Mouse (Mus musculus): ENCODE measurements around the gene Poll. TPM values are rescaled to one million over a fixed set of nuclear protein-coding genes. Genes with fewer than 3 reads are reported as not detected.

Poll gene
- total and polyA plus RNA-seq, 2 experiments from 2014 or later, result 8.9 to 9.9 TPM

- WGBS, result 69% methylated on average over 1 of the region's 1 CpGs
- no peaks in the 10 kb centered on the region for H3K36me3 ChIP-seq (ENCODE audit: insufficient read depth, low read length)
- H3K4me2 ChIP-seq (ENCODE audit: low read depth, low read length, poor library complexity, severe bottlenecking), result no peak overlapping the region
- no peaks in the 10 kb centered on the region for H3K9me3 ChIP-seq (ENCODE audit: low read length)
- no peak overlapping the region for H3K4me3 ChIP-seq (ENCODE audit: low read depth, low read length)
- no peak overlapping the region for H3K27ac ChIP-seq (ENCODE audit: low read depth, low read length)
- peak; percentile 40 for DNase-seq (ENCODE audit: low spot score)
- peak; percentile 69 for TF ChIP-seq CTCF (IDR thresholded peaks at IDR 0.05)
- ATAC-seq (ENCODE audit: low FRiP score), result no peak
- H3K27me3 ChIP-seq (ENCODE audit: insufficient read depth, low read length), result peaks cover 2% of the 10 kb centered on the region; the same call in 1 of the 2 replicates
- H3K9ac ChIP-seq (replicated peaks; ENCODE audit: low read length, poor library complexity, severe bottlenecking), result no peak overlapping the region
- H3K4me1 ChIP-seq (ENCODE audit: insufficient read depth, low read length), result 0 out of 2 replicates have a peak, but pooled peaks cover 7% of the 10 kb centered on the region
Observed at GRCm38 (mm10) chr19:45537505-45537904, 22.8 kb downstream of the Poll start.

DNA sequence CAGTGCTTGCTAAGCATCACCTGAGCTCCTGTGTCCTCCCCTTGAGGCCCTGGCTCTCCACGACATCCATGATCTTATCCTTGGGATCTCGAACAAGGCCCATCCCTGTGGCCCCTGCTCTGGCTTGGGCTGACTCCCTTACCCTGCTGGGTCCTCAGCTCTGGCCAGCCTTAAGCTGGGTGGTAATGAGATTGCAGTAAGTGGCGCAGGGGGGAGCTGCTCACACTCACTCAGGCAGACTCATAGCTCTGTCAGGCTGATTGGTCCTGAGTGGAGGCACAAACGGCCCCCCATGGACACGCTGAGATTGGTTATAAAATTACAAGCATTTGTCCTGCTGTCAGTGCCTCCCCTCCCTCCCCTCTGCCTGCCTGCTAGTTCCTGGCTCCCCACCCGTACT is 24.4 kb downstream of the Poll start:
- WGBS, result 58% methylated on average over 6 of the region's 6 CpGs
- no peak overlapping the region for H3K9ac ChIP-seq (replicated peaks; ENCODE audit: low read length, poor library complexity, severe bottlenecking)
- no peak for TF ChIP-seq CTCF (IDR thresholded peaks at IDR 0.05)
- no peaks in the 10 kb centered on the region for H3K36me3 ChIP-seq (ENCODE audit: insufficient read depth, low read length)
- no peak overlapping the region for H3K4me2 ChIP-seq (ENCODE audit: low read depth, low read length, poor library complexity, severe bottlenecking)
- DNase-seq (ENCODE audit: low spot score), result peak; percentile 37
- H3K27me3 ChIP-seq (ENCODE audit: insufficient read depth, low read length), result no peaks in the 10 kb centered on the region
- H3K9me3 ChIP-seq (ENCODE audit: low read length), result no peaks in the 10 kb centered on the region
- 0 out of 2 replicates have a peak, but pooled peaks cover 3% of the 10 kb centered on the region for H3K4me1 ChIP-seq (ENCODE audit: insufficient read depth, low read length)
- no peak overlapping the region for H3K27ac ChIP-seq (ENCODE audit: low read depth, low read length)
- H3K4me3 ChIP-seq (ENCODE audit: low read depth, low read length), result no peak overlapping the region
- ATAC-seq (ENCODE audit: low FRiP score), result no peak

DNA sequence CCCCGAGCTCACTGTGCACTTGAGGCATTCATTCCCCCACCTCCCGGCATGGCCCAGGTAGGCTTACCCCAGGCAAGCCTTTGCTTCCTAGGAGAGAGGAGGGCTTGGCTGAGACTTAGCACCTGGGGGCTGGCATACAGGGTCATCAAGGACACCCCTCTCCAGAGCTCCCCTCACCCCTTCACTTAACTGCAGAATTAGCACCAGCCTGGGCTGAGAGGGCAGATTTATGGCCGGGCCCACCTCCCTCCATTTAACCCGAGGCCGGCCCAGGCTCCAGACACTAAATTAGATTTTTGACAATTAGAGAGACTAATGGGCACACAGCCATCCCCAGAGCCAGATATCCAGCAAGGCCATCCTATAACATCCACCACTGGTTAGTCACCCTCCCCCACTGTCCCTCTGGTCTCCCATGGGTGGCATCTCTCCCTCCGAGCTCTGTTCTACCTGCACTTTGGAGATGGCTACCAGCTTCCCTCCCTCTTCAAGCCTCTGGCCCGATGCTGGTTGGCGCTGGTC is 25.1 kb downstream of the Poll start:
- no peak for TF ChIP-seq CTCF (IDR thresholded peaks at IDR 0.05)
- 83% methylated on average over 8 of the region's 8 CpGs for WGBS
- Histone ChIP-seq H3K27ac (ENCODE audit: low read depth, low read length) (no peak overlapping the region), H3K9ac (replicated peaks; ENCODE audit: low read length, poor library complexity, severe bottlenecking) (no peak overlapping the region), H3K4me1 (ENCODE audit: insufficient read depth, low read length) (no peaks in the 10 kb centered on the region), H3K9me3 (ENCODE audit: low read length) (no peaks in the 10 kb centered on the region), H3K27me3 (ENCODE audit: insufficient read depth, low read length) (no peaks in the 10 kb centered on the region), H3K36me3 (ENCODE audit: insufficient read depth, low read length) (0 out of 2 replicates have a peak, but pooled peaks cover 2% of the 10 kb centered on the region), H3K4me2 (ENCODE audit: low read depth, low read length, poor library complexity, severe bottlenecking) (no peak overlapping the region), H3K4me3 (ENCODE audit: low read depth, low read length) (no peak overlapping the region)
- no peak for DNase-seq (ENCODE audit: low spot score)
- no peak for ATAC-seq (ENCODE audit: low FRiP score)

DNA sequence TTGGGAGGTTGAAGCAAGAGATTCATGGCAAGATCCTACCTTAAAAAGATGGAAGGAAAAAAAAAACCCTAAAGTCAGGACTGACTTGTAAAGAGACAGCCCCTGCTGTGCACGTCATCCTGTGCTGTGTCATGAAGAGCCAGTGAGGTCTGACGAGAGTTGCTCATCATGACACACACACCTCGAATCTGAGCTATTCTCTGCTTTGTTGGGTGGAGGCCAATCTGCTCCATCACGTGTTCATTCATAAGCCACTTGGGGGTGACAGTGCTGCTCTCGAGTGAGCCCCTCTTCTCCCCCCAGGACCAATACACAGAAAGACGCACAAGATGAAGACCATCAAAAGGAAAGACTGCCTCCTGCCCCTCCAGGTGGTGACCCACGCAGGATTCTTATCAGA is 26.7 kb downstream of the Poll start:
- WGBS, result 63% methylated on average over 7 of the region's 7 CpGs
- no peak for ATAC-seq (ENCODE audit: low FRiP score)

GRCm38 (mm10) chr19:45531554-45531953 is 28.8 kb downstream of the Poll start:
- peaks cover 32% of the 10 kb centered on the region for H3K36me3 ChIP-seq (ENCODE audit: insufficient read depth, low read length)
- DNase-seq (ENCODE audit: low spot score) (no peak), ATAC-seq (ENCODE audit: low FRiP score) (no peak)
- no peaks in the 10 kb centered on the region for H3K9me3 ChIP-seq (ENCODE audit: low read length)
- 70% methylated on average over 6 of the region's 6 CpGs for WGBS
- no peak overlapping the region for H3K4me3 ChIP-seq (ENCODE audit: low read depth, low read length)
- no peak overlapping the region for H3K27ac ChIP-seq (ENCODE audit: low read depth, low read length)
- no peak for TF ChIP-seq CTCF (IDR thresholded peaks at IDR 0.05)
- no peaks in the 10 kb centered on the region for H3K27me3 ChIP-seq (ENCODE audit: insufficient read depth, low read length)
- no peaks in the 10 kb centered on the region for H3K4me1 ChIP-seq (ENCODE audit: insufficient read depth, low read length)
- H3K9ac ChIP-seq (replicated peaks; ENCODE audit: low read length, poor library complexity, severe bottlenecking), result no peak overlapping the region
- no peak overlapping the region for H3K4me2 ChIP-seq (ENCODE audit: low read depth, low read length, poor library complexity, severe bottlenecking)

More for the DNA sequence above, 26.7 kb downstream of the Poll start:
- H3K9me3 ChIP-seq (ENCODE audit: low read length), result no peaks in the 10 kb centered on the region
- no peaks in the 10 kb centered on the region for H3K4me1 ChIP-seq (ENCODE audit: insufficient read depth, low read length)
- peaks cover 16% of the 10 kb centered on the region for H3K36me3 ChIP-seq (ENCODE audit: insufficient read depth, low read length)
- no peak overlapping the region for H3K4me2 ChIP-seq (ENCODE audit: low read depth, low read length, poor library complexity, severe bottlenecking)
- no peak overlapping the region for H3K4me3 ChIP-seq (ENCODE audit: low read depth, low read length)
- no peaks in the 10 kb centered on the region for H3K27me3 ChIP-seq (ENCODE audit: insufficient read depth, low read length)
- no peak overlapping the region for H3K27ac ChIP-seq (ENCODE audit: low read depth, low read length)
- H3K9ac ChIP-seq (replicated peaks; ENCODE audit: low read length, poor library complexity, severe bottlenecking), result no peak overlapping the region
- TF ChIP-seq CTCF (IDR thresholded peaks at IDR 0.05), result no peak
- DNase-seq (ENCODE audit: low spot score), result no peak

GRCm38 (mm10) chr19:45530200-45530995 is 29.9 kb downstream of the Poll start:
- ATAC-seq (ENCODE audit: low FRiP score), result no peak
- no peak for TF ChIP-seq CTCF (IDR thresholded peaks at IDR 0.05)
- 85% methylated on average over 15 of the region's 15 CpGs for WGBS
- Histone ChIP-seq H3K27ac (ENCODE audit: low read depth, low read length) (no peak overlapping the region), H3K4me1 (ENCODE audit: insufficient read depth, low read length) (no peaks in the 10 kb centered on the region), H3K4me3 (ENCODE audit: low read depth, low read length) (no peak overlapping the region), H3K9ac (replicated peaks; ENCODE audit: low read length, poor library complexity, severe bottlenecking) (no peak overlapping the region), H3K36me3 (ENCODE audit: insufficient read depth, low read length) (peaks cover 33% of the 10 kb centered on the region), H3K4me2 (ENCODE audit: low read depth, low read length, poor library complexity, severe bottlenecking) (no peak overlapping the region), H3K9me3 (ENCODE audit: low read length) (no peaks in the 10 kb centered on the region), H3K27me3 (ENCODE audit: insufficient read depth, low read length) (no peaks in the 10 kb centered on the region)
- DNase-seq (ENCODE audit: low spot score), result no peak

Measured in midbrain, postnatal 0 days (tissue).